Mouse (Mus musculus): Measurements from ENCODE around the gene Myoz2. TPM values are rescaled to one million over a fixed set of nuclear protein-coding genes. Genes with fewer than 3 reads are reported as not detected.

The Myoz2 gene
- polyA plus RNA-seq, 1 experiment: not detected

GRCm38 (mm10) chr3:123024496-123025234, 10.2 kb downstream of the Myoz2 start:
- no peak overlapping the region for H3K4me3 ChIP-seq (ENCODE audit: insufficient read depth, low read length)
- no peak overlapping the region for H3K27ac ChIP-seq (ENCODE audit: insufficient read depth, low read length)

GRCm38 (mm10) chr3:123018792-123019191, 16.0 kb downstream of the Myoz2 start:
- H3K27ac ChIP-seq (ENCODE audit: insufficient read depth, low read length): no peak overlapping the region

More at GRCm38 (mm10) chr3:123024496-123025234, 10.2 kb downstream of the Myoz2 start:
- no peak for TF ChIP-seq CTCF (IDR thresholded peaks at IDR 0.05; ENCODE audit: extremely low read depth, insufficient read depth, low read length)
- no peak for TF ChIP-seq POLR2A (IDR thresholded peaks at IDR 0.05; ENCODE audit: extremely low read depth, insufficient read depth, low read length)
- H3K4me1 ChIP-seq (ENCODE audit: control insufficient read depth, insufficient read depth, low read length): no peaks in the 10 kb centered on the region

GRCm38 (mm10) chr3:123013476-123013875, 21.3 kb downstream of the Myoz2 start:
- TF ChIP-seq POLR2A (IDR thresholded peaks at IDR 0.05; ENCODE audit: extremely low read depth, insufficient read depth, low read length): no peak
- no peak for TF ChIP-seq CTCF (IDR thresholded peaks at IDR 0.05; ENCODE audit: extremely low read depth, insufficient read depth, low read length)
- H3K27ac ChIP-seq (ENCODE audit: insufficient read depth, low read length): no peak overlapping the region
- H3K4me1 ChIP-seq (ENCODE audit: control insufficient read depth, insufficient read depth, low read length): no peaks in the 10 kb centered on the region
- H3K4me3 ChIP-seq (ENCODE audit: insufficient read depth, low read length): no peak overlapping the region

More at GRCm38 (mm10) chr3:123018792-123019191, 16.0 kb downstream of the Myoz2 start:
- no peak for TF ChIP-seq POLR2A (IDR thresholded peaks at IDR 0.05; ENCODE audit: extremely low read depth, insufficient read depth, low read length)
- no peak for TF ChIP-seq CTCF (IDR thresholded peaks at IDR 0.05; ENCODE audit: extremely low read depth, insufficient read depth, low read length)
- Histone ChIP-seq H3K4me1 (ENCODE audit: control insufficient read depth, insufficient read depth, low read length) (no peaks in the 10 kb centered on the region), H3K4me3 (ENCODE audit: insufficient read depth, low read length) (no peak overlapping the region)

- H3K4me3 ChIP-seq (ENCODE audit: insufficient read depth, low read length): no peak overlapping the region
- no peak for TF ChIP-seq CTCF (IDR thresholded peaks at IDR 0.05; ENCODE audit: extremely low read depth, insufficient read depth, low read length)
- TF ChIP-seq POLR2A (IDR thresholded peaks at IDR 0.05; ENCODE audit: extremely low read depth, insufficient read depth, low read length): no peak
- no peak overlapping the region for H3K27ac ChIP-seq (ENCODE audit: insufficient read depth, low read length)
- no peaks in the 10 kb centered on the region for H3K4me1 ChIP-seq (ENCODE audit: control insufficient read depth, insufficient read depth, low read length)
Measured at GRCm38 (mm10) chr3:123009417-123009816, 25.4 kb downstream of the Myoz2 start.

- Histone ChIP-seq H3K4me1 (ENCODE audit: control insufficient read depth, insufficient read depth, low read length) (no peaks in the 10 kb centered on the region), H3K27ac (ENCODE audit: insufficient read depth, low read length) (no peak overlapping the region), H3K4me3 (ENCODE audit: insufficient read depth, low read length) (no peak overlapping the region)
- TF ChIP-seq POLR2A (IDR thresholded peaks at IDR 0.05; ENCODE audit: extremely low read depth, insufficient read depth, low read length) (no peak), CTCF (IDR thresholded peaks at IDR 0.05; ENCODE audit: extremely low read depth, insufficient read depth, low read length) (no peak)
Measured at GRCm38 (mm10) chr3:123007386-123007785, 27.4 kb downstream of the Myoz2 start.

GRCm38 (mm10) chr3:123001053-123001452, 33.8 kb downstream of the Myoz2 start:
- H3K4me1 ChIP-seq (ENCODE audit: control insufficient read depth, insufficient read depth, low read length): no peaks in the 10 kb centered on the region
- TF ChIP-seq CTCF (IDR thresholded peaks at IDR 0.05; ENCODE audit: extremely low read depth, insufficient read depth, low read length): no peak
- no peak for TF ChIP-seq POLR2A (IDR thresholded peaks at IDR 0.05; ENCODE audit: extremely low read depth, insufficient read depth, low read length)
- no peak overlapping the region for H3K4me3 ChIP-seq (ENCODE audit: insufficient read depth, low read length)
- no peak overlapping the region for H3K27ac ChIP-seq (ENCODE audit: insufficient read depth, low read length)

- no peak for TF ChIP-seq POLR2A (IDR thresholded peaks at IDR 0.05; ENCODE audit: extremely low read depth, insufficient read depth, low read length)
- TF ChIP-seq CTCF (IDR thresholded peaks at IDR 0.05; ENCODE audit: extremely low read depth, insufficient read depth, low read length): no peak
- Histone ChIP-seq H3K4me3 (ENCODE audit: insufficient read depth, low read length) (no peak overlapping the region), H3K4me1 (ENCODE audit: control insufficient read depth, insufficient read depth, low read length) (no peaks in the 10 kb centered on the region), H3K27ac (ENCODE audit: insufficient read depth, low read length) (no peak overlapping the region)
Measured at GRCm38 (mm10) chr3:122998511-122998910, 36.3 kb downstream of the Myoz2 start.

- no peaks in the 10 kb centered on the region for H3K4me1 ChIP-seq (ENCODE audit: control insufficient read depth, insufficient read depth, low read length)
- TF ChIP-seq CTCF (IDR thresholded peaks at IDR 0.05; ENCODE audit: extremely low read depth, insufficient read depth, low read length): no peak
- no peak for TF ChIP-seq POLR2A (IDR thresholded peaks at IDR 0.05; ENCODE audit: extremely low read depth, insufficient read depth, low read length)
- H3K4me3 ChIP-seq (ENCODE audit: insufficient read depth, low read length): no peak overlapping the region
- H3K27ac ChIP-seq (ENCODE audit: insufficient read depth, low read length): no peak overlapping the region
Measured at GRCm38 (mm10) chr3:122996968-122997367, 37.8 kb downstream of the Myoz2 start.

- Histone ChIP-seq H3K27ac (ENCODE audit: insufficient read depth, low read length) (no peak overlapping the region), H3K4me1 (ENCODE audit: control insufficient read depth, insufficient read depth, low read length) (peaks cover 2% of the 10 kb centered on the region; the same call in 1 of the 2 replicates), H3K4me3 (ENCODE audit: insufficient read depth, low read length) (no peak overlapping the region)
- TF ChIP-seq POLR2A (IDR thresholded peaks at IDR 0.05; ENCODE audit: extremely low read depth, insufficient read depth, low read length): no peak
- TF ChIP-seq CTCF (IDR thresholded peaks at IDR 0.05; ENCODE audit: extremely low read depth, insufficient read depth, low read length): no peak
Measured at GRCm38 (mm10) chr3:122986906-122987305, 47.9 kb downstream of the Myoz2 start.

GRCm38 (mm10) chr3:122986386-122986785, 48.4 kb downstream of the Myoz2 start:
- Histone ChIP-seq H3K4me3 (ENCODE audit: insufficient read depth, low read length) (no peak overlapping the region), H3K27ac (ENCODE audit: insufficient read depth, low read length) (no peak overlapping the region), H3K4me1 (ENCODE audit: control insufficient read depth, insufficient read depth, low read length) (peaks cover 2% of the 10 kb centered on the region; the same call in 1 of the 2 replicates)
- TF ChIP-seq POLR2A (IDR thresholded peaks at IDR 0.05; ENCODE audit: extremely low read depth, insufficient read depth, low read length): no peak
- no peak for TF ChIP-seq CTCF (IDR thresholded peaks at IDR 0.05; ENCODE audit: extremely low read depth, insufficient read depth, low read length)

Measured in cortical plate, adult 2 months (tissue).